Mouse (Mus musculus): ENCODE data around the gene Midn.

- TF ChIP-seq CTCF (IDR thresholded peaks at IDR 0.05; ENCODE audit: extremely low read depth, insufficient read length, insufficient replicate concordance, low read depth, low read length) (no peak), POLR2A (IDR thresholded peaks at IDR 0.05; ENCODE audit: low read depth, low read length) (no peak)
These were observed 14.2 kb downstream of the Midn start for GRCm38 (mm10) chr10:80162243-80162608.
